Mouse (Mus musculus) frontal cortex, postnatal 10 days (tissue): ENCODE data around the gene Mgll.
A peak's percentile ranks its signal among the peaks of the same experiment; 100 is the strongest.

Source experiments
- DNase-seq, 2 experiments: peaks; one replicate each; pipeline ENCODE4 v3.0.0; 2022; ENCODE audit warnings: low spot score in 2 of 2, mixed read lengths in 1 of 2

Mgll gene

GRCm38 (mm10) chr6:88828206-88829009 is 104.2 kb downstream of the Mgll start:
- no peak for DNase-seq

- DNase-seq: no peak
These were observed 105.4 kb downstream of the Mgll start for GRCm38 (mm10) chr6:88829579-88829978.

GRCm38 (mm10) chr6:88830112-88830702 is 106.0 kb downstream of the Mgll start:
- no peak for DNase-seq

- peak in 1 of 2 experiments; percentile 55 for DNase-seq
These were observed 107.2 kb downstream of the Mgll start for GRCm38 (mm10) chr6:88831456-88831855.

- no peak for DNase-seq
These were observed 108.5 kb downstream of the Mgll start for GRCm38 (mm10) chr6:88832663-88833062.

GRCm38 (mm10) chr6:88833340-88834140 is 109.3 kb downstream of the Mgll start:
- no peak for DNase-seq

GRCm38 (mm10) chr6:88835047-88835446 is 110.8 kb downstream of the Mgll start:
- DNase-seq: no peak

- no peak for DNase-seq
These were observed 112.1 kb downstream of the Mgll start for GRCm38 (mm10) chr6:88836178-88836819.

- no peak for DNase-seq
These were observed 113.8 kb downstream of the Mgll start for GRCm38 (mm10) chr6:88837999-88838398.

GRCm38 (mm10) chr6:88838613-88839012 is 114.4 kb downstream of the Mgll start:
- no peak for DNase-seq

GRCm38 (mm10) chr6:88839135-88839970 is 115.1 kb downstream of the Mgll start:
- DNase-seq: no peak

- DNase-seq: no peak
These were observed 116.0 kb downstream of the Mgll start for GRCm38 (mm10) chr6:88840211-88840610.

GRCm38 (mm10) chr6:88840791-88841513 is 116.7 kb downstream of the Mgll start:
- DNase-seq: no peak

GRCm38 (mm10) chr6:88841514-88841780 is 117.2 kb downstream of the Mgll start:
- no peak for DNase-seq

GRCm38 (mm10) chr6:88841781-88842689 is 117.8 kb downstream of the Mgll start, which contains the start of gene Abtb1:
Gene Abtb1, minus strand, starts transcription at chr6:88841984.
- DNase-seq: peak; percentile 99

GRCm38 (mm10) chr6:88842731-88843151 is 118.5 kb downstream of the Mgll start:
- no peak for DNase-seq

- DNase-seq: no peak
These were observed 119.0 kb downstream of the Mgll start for GRCm38 (mm10) chr6:88843241-88843640.

- no peak for DNase-seq
These were observed 119.8 kb downstream of the Mgll start for GRCm38 (mm10) chr6:88843781-88844725.
